Mouse (Mus musculus): ENCODE data around the gene Arid3b.

DNA sequence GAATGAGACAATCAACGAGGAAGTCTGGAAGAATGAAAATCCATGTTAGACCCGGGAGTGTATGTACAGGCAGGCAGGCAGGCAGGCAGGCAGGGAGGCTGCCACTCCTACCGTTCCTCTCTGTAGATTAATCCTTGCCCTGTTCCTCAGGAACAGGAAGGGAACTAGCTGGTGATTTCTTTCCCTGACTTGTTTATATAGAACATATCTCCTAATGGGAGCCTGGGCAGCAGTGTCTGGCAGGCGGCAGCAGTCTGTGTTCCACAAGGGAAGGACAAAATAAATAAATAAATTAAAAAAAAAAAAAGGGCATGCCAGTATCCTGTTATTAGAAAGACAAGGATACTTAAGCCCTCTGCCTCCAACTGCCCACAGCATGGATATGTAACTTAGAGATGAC is 32.8 kb downstream of the Arid3b start:
- TF ChIP-seq POLR2A (IDR thresholded peaks at IDR 0.05; ENCODE audit: borderline replicate concordance, extremely low read depth, low read depth, low read length) (no peak), CTCF (IDR thresholded peaks at IDR 0.05; ENCODE audit: insufficient read depth, low read length) (no peak)
